Mouse (Mus musculus): ENCODE results near the gene AB124611.

GRCm38 (mm10) chr9:21496308-21497049 is 29.5 kb upstream of the AB124611 start:
- TF ChIP-seq POLR2A (IDR thresholded peaks at IDR 0.05; ENCODE audit: borderline replicate concordance, control insufficient read depth, low read depth, low read length): no peak
- TF ChIP-seq CTCF (IDR thresholded peaks at IDR 0.05; ENCODE audit: control insufficient read depth, insufficient read depth, low read length): no peak
